Mouse (Mus musculus) erythroblast, embryonic 14.5 days (primary cell): ENCODE measurements around the gene Tjp1.

ENCODE experiments used
- GATA1 ChIP-seq: IDR thresholded peaks from 2 replicates; pipeline ENCODE4 v1.6.1; 2012; ENCODE audit warnings: low read length, inconsistent platforms, mixed read lengths
- TAL1 ChIP-seq: IDR thresholded peaks from 3 replicates; pipeline ENCODE4 v1.6.1; 2012; ENCODE audit warnings: low read length, inconsistent platforms, mixed read lengths

DNA sequence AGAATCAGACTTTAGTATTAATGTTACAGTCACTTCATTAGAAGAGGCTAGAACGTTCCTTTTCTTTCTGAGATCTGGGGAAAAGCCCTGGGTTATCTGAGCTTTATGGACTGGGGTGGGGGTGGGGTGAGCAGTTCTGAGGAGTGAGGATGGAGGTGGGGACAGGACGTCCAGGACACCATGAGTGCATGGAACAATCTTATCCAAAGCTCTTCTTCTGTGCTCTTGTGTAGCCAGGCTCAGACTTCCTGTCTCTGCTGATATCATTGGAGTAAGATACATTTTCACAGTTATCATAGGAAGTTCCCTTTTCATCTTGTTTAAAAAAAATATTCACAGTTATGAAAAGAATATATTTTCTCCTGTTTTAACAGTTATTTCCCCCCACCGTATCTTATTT lies 55.5 kb downstream of the Tjp1 start:
- TF ChIP-seq TAL1: no peak
- TF ChIP-seq GATA1: no peak
